Mouse (Mus musculus) R1 (cell line): ENCODE measurements around the gene Sel1l.

ENCODE experiments used
- DNase-seq: peaks from one replicate; pipeline ENCODE4 v3.0.0-alpha.2; 2018; ENCODE audit warnings: low read depth, low spot score

Sel1l gene

DNA sequence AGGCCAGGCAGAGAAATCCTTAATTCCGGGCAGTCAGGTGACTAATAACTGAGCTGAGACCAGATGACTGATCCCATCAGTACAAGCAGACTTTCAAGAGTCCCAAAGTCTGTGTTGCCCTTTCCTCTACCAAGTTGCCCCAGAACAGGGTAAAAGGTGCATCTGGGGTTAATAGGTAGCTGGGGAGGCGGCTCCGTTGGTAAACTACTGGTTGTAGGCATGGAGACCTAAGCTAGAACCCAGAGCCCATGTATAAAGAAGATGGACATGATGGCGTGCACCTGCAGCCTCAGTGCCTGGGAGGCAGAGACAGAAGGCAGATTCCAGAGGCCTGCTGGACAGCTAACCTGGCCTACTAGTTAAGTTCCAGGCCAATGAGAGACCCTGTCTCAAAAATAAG lies 30.2 kb downstream of the Sel1l start:
- no peak for DNase-seq

GRCm38 (mm10) chr12:91815990-91816389 lies 33.0 kb downstream of the Sel1l start:
- peak; percentile 66 for DNase-seq

- no peak for DNase-seq
These were observed 33.4 kb downstream of the Sel1l start for GRCm38 (mm10) chr12:91815552-91815951.

GRCm38 (mm10) chr12:91808911-91809310 lies 40.0 kb downstream of the Sel1l start:
- DNase-seq, result no peak

GRCm38 (mm10) chr12:91807761-91808160 lies 41.2 kb downstream of the Sel1l start:
- peak; percentile 15 for DNase-seq

- no peak for DNase-seq
These were observed 41.9 kb downstream of the Sel1l start for GRCm38 (mm10) chr12:91807095-91807494.

DNA sequence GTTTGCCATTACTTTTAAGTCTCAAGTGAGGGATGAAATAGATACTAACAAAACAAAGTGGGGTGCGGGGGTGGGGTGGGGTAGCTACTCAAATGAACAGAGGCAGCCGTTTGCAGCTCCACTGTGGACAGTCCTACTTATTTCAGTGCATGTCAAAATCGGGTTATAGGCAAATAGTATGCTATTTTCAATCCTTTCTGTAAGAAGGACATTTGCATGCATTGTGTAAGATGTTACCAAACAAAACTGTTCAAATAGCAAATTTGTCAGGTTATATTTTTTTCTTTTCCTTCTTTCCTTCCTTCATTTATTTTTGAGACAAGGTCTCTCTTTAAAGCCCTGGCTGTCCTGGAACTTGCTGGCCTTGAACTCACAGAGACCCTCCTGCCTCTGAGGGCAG lies 44.7 kb downstream of the Sel1l start:
- DNase-seq, result no peak

GRCm38 (mm10) chr12:91803207-91803932 lies 45.6 kb downstream of the Sel1l start:
- DNase-seq, result no peak

DNA sequence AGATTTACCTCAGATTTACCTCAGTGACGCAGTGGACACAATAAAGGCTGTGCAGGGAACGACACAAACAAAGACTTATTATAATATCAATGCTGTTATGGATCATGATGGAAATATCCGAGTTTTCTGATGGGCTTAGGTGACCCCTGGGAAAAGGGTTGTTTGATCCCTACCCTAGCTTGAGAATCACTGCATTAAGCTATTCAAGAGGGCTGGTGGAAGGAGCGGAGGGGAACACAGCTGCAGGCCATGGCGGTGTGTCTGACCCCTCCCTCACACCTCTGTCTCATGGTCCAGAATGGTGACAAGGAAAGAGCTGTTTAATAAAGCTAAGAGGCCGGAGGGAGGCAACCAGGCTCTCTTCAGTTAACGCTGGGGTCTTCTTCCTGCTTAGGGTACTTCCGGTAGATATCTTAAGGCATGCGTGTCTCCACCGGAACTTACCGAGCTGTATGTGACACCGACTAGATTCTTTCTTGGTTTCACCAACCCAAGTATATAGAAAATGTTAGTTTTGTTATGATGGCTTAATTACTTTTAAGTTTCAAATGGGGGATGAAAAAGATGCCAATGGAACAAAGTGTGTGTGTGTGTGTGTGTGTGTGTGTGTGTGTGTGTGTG lies 46.3 kb downstream of the Sel1l start:
- DNase-seq, result no peak

DNA sequence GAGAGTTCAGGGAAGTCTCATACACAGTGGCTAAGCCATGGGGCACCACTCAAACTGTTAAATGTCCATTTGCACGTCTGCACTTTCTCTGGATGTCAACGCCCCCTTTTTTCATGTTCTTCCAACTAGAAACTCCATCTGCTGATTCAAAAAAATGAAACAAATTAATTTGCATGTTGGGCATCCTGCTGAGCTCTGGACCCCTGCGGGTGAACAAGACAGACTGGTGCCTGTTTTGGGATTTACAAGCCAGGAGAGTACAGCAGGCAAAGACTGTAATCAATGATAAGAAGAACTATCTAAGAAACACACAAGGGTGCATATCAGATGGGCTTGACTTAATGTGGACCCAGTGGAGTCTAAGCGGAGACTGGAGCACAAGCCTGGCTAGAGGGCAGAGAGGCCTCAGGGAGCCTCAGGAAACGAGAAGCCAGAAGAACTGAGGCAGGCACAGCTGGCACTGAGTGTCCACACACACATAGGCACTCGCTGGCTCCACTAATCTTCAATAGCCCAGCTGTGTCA lies 48.0 kb downstream of the Sel1l start:
- no peak for DNase-seq

GRCm38 (mm10) chr12:91799821-91800335 lies 49.1 kb downstream of the Sel1l start:
- DNase-seq, result no peak

DNA sequence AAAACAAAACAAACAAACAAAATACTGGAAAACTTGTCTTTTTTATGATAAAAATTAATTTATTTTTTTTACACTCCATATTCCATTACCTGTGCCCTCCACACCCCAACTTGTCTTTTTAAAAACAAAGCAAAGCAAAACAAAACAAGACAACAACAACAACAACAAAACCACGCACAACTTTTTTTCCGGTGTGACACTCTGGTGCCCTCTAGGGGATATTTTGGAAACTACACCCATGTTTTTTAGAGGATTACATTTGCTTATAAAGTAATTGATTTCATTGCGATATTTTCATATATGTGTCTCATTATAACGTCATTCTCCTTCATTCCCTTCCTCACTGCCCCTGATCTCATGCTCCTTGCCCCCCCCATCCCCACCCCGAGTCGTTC lies 49.6 kb downstream of the Sel1l start:
- DNase-seq, result peak; percentile 21

DNA sequence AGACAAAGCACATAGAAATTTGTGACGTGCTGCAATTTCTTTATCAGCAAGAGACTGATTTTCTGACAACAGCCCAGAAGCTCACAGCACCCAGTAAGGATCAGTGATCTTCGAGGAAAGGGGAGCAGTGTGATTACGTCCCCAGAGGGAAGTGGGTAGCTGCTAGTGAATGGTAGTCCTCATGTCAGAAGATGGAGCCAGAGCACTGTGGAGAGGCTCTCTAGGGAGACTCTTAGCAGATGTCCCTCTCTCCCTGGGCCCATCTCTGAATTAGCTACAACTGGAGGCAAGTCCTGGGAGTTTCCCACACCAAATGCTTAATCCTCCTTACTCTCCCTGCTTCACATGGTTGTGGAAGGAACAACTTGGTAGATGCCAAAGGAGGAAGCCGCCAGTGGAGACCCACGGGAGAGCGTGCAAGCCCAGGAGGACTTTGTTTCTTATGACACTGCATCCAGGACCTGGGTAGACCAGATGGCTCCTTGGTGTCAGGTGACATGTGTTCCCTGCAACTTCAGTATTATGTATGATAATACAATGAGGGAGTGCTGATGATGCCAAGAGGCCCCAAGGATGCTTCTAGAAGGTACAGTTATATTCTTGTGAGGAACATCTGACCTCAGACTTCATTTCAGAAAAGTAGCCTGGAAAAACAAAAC lies 50.1 kb downstream of the Sel1l start:
- peak; percentile 36 for DNase-seq

DNA sequence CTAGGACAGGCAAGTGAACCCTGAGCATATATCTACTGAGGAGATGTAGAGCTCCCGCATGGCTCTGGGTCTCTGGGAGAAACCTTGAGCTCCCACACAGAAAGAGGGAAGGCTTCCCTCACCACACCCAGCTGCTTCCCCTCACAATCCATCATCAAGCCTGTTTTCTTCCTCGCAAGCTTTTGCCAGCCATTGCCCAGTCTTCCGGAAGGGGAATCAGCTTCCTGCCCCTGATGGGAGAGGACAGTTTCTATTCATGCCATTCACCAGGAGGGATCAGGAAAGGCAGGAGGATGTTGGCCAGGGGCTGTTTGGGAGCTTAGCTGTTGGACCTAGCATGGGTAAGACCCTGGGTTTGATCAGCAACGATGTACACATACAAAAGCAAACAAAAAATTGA lies 52.2 kb downstream of the Sel1l start:
- no peak for DNase-seq

DNA sequence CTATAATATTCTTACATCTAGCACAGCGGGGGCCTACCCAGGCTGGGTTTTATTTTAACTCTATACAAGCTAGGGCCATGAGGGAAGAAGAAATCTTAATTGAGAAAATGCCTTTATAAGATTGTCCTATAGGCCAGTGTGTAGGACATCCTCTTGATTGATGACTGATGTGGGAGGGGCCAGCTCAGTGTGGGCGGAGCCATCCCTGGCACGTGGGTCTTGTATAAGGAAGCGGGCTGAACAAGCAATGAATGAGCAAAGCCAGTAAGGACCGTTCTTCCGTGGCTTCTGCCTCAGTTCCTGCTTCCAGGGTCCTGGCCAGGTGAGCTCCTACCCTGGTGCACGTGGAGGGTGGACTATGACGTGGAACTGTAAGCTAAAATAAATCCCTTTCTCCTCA lies 55.7 kb downstream of the Sel1l start:
- peak; percentile 80 for DNase-seq

DNA sequence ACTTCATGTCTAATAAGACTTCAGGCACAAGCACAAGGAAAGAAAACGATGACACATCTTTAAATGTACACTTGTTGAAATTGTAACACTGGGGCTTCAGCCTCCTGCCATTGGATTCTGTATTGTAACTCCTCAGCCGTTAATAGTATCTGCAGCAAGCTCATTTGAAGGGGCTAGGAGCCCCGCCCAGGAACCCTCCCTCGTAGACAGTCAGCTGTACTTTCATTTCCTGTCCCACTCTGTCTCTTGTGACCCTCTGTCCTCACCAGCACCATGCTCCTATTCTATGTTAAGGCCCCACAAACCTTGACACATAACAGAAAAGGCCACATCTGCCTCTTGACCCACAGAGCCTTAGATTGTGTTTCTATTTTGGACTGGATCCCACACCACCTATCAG lies 57.1 kb downstream of the Sel1l start:
- no peak for DNase-seq

GRCm38 (mm10) chr12:91789801-91790200 lies 59.2 kb downstream of the Sel1l start:
- DNase-seq, result peak; percentile 63

DNA sequence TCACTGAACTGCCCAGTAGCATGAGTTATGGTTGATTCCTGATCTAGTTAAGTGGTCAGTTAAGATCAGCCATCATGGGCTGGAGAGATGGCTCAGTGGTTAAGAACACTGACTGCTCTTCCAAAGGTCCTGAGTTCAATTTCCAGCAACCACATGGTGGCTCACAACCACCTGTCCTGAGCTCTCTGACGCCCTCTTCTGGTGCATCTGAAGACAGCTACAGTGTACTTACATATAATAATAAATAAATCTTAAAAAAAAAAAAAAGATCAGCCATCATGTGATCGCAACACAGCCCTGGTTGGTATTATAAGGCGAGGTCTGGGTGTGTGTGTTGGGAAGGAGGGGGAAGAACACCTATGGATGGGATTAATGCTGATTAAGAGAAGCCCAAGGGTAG lies 60.5 kb downstream of the Sel1l start:
- DNase-seq, result peak; percentile 60

DNA sequence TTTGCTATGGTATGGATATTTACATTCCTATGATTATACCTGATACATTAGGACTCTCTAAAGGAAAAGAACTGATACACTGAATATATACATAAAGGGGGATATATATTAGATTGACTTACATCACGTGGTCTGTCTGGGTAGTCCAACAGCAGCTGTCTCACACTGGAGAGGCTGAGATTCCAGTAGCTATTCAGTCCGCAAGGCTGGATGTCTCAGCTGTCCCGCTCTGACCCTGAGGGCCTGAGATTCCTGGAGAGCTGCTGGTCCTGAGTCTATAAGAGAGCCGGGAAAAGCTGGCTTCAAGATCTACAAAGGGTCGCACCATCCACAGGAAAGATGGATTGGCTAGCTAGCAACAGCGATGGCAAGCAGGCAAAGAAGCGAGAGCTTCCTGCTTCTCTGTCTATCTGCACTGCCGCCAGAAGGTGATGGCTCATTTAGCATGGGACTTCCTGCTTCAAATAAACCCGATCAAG lies 61.0 kb downstream of the Sel1l start, which contains the start of gene Ston2:
TSS of gene Ston2 (minus strand) at position 429 of the 479 bp plus-strand sequence.
- peak; percentile 12 for DNase-seq

DNA sequence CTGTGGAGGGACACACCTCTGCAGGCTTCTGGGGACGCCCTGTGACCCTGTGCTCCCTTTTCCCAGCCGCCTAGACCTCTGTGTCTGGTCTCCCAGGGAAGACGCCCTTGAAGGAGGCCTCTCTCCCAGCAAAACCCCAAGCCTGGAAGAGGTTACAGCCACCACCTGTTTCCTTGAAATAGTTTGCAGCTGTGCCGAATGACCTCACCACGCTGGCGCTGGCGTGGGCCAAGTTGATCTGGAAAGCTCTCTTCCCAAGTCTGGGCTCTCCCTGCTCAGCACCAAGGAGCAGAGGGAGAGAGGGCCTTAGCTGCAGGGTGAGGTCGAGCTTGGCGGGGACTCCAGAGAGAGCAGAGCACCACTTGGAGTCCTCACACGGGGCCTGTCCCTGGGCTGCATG lies 62.6 kb downstream of the Sel1l start:
- no peak for DNase-seq

DNA sequence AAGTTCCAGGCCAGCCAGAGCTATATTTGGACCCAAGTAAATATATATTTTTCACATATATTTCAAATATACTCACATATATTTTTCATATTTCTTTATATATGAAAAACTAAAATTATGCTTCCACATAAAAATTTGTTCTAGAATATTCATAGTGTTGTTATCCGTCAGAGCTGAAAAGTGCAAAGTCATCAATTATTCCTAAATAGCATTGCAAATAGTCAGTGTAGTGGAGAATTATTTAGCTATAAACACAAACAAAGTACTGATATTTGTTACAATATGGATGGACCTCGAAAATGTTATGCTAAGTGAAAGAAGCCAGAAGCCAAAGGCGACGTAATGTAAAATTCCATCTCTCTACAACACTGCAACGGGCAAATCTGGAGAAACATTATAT lies 67.5 kb downstream of the Sel1l start:
- DNase-seq, result no peak

DNA sequence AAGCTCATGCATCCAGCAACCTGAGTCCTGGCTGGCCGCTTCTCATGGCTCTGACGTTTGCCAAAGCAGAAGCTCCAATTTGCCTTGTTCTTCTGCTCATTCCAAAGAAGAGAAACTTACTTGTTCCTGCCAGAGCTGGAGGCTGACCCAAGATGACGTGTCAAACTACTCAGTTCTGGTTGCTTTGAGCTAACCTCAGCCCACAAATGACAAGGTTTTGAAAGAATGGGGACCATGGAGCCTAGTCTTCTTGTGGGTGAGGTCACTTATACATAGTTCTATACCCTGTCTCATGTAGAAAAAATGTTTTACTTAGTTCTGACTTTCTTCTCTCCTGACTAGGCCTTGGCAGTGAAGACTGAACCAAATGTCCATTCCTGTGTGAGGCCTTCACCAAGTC lies 68.4 kb downstream of the Sel1l start:
- no peak for DNase-seq
